Mouse (Mus musculus) liver, embryonic 14.5 days (tissue): ENCODE measurements around the gene Mbd6.

Experiments
- CTCF ChIP-seq: IDR thresholded peaks from 2 replicates; pipeline ENCODE4 v1.5.1; 2016; ENCODE audit warnings: antibody characterized with exemption, low read depth, control low read depth
- EP300 ChIP-seq: IDR thresholded peaks from 2 replicates; pipeline ENCODE4 v1.6.1; 2016; ENCODE audit warnings: antibody characterized with exemption, low read depth

- TF ChIP-seq CTCF: peak; percentile 38
- TF ChIP-seq EP300: no peak
These were observed 23.1 kb downstream of the Mbd6 start for GRCm38 (mm10) chr10:127265727-127266111.
